Mouse (Mus musculus) liver, embryonic 16.5 days (tissue): ENCODE data around the gene Ryr2. TPM values are rescaled to one million over a fixed set of nuclear protein-coding genes. Genes with fewer than 3 reads are reported as not detected.

Source experiments
- ATAC-seq: fragments of 200-750 bp; cut with Nextera tagmentation; 2 replicates; pipeline ENCODE4 v1.8.0; 2017; ENCODE audit warnings: low read depth, mild to moderate bottlenecking, moderate number of reproducible peaks, moderate library complexity
- H3K27ac ChIP-seq: fragments of 300-500 bp; sonication (generic); 2 replicates; pipeline ENCODE4 v1.5.1; 2014; ENCODE audit warnings: mild to moderate bottlenecking, low read length
- H3K27me3 ChIP-seq: fragments of 300-500 bp; sonication (generic); 2 replicates; pipeline ENCODE4 v1.6.1; 2014; ENCODE audit warnings: low read depth, low read length, mixed read lengths; ENCODE audit not compliant: control insufficient read depth, insufficient read depth
- H3K36me3 ChIP-seq: fragments of 300-500 bp; sonication (generic); 2 replicates; pipeline ENCODE4 v1.6.1; 2014; ENCODE audit warnings: mild to moderate bottlenecking; ENCODE audit not compliant: control insufficient read depth, insufficient read depth
- H3K4me1 ChIP-seq: fragments of 300-500 bp; sonication (generic); 2 replicates; pipeline ENCODE4 v1.6.1; 2014; ENCODE audit warnings: low read depth, low read length, mixed read lengths; ENCODE audit not compliant: control insufficient read depth
- H3K4me2 ChIP-seq: fragments of 300-500 bp; sonication (generic); 2 replicates; pipeline ENCODE4 v1.6.1; 2014; ENCODE audit warnings: low read depth, low read length, mixed read lengths
- H3K4me3 ChIP-seq: fragments of 300-500 bp; sonication (generic); 2 replicates; pipeline ENCODE4 v1.5.1; 2014; ENCODE audit warnings: low read depth, mild to moderate bottlenecking, low read length
- H3K9ac ChIP-seq: fragments of 300-500 bp; sonication (generic); 2 replicates; pipeline ENCODE4 v1.6.1; 2014; ENCODE audit warnings: low read depth, low read length
- H3K9me3 ChIP-seq: fragments of 300-500 bp; sonication (generic); replicated peaks from 2 replicates; pipeline ENCODE4 v1.6.1; 2016; ENCODE audit warnings: low read length; ENCODE audit not compliant: control insufficient read depth
- WGBS: fragments of 180-500 bp; shearing (Covaris S2); extraction: QIAGEN DNeasy Blood & Tissue Kit; methylation state at CpG from one replicate; pipeline ENCODE4 v1.1.7; 2014; ENCODE audit not compliant: insufficient replicate concordance; 5-methylcytosine and 5-hydroxymethylcytosine counted together
- polyA plus RNA-seq: library from polyadenylated mRNA; unstranded; fragments of >200 nt; fragmentation: Nextera tagmentation; extraction: Ambion mirVana; gene quantifications from 2 replicates; pipeline ENCODE4 v1.2.1, GENCODE M21; 2015

Ryr2 gene
- polyA plus RNA-seq, 1 experiment from 2014 or later = 0.24 TPM

DNA sequence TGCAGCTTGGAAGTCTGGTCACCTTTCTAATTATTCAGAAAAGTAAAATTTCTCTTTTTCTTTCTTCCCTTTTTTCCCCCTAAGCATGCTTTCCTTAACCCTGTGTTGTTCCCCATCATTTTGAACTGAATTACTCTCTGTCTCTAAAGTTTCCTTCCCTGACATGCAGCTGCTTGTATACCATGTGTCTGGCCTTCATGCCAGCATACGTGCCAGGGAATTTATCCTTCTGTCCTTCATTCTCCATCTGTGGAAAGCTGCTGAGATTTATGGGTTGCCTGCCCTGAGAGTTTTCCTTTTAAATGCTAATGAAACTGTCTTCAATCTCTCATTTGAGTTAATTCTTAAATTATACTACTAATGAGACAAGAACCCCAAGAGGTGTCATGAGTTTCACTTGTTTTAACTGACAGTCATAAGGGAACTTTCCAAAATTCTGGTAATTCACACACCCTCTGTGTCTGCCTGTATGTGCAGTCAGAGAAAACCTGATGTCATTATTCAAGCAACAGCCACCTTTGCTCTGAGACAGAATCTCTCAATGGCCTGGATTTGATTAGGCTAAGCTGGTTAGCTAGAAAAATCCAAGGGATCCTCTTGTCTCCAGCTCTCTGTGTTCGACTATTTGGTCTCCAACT, 595.1 kb downstream of the Ryr2 start:
- Histone ChIP-seq H3K9me3 (no peaks in the 10 kb centered on the region), H3K4me2 (no peak overlapping the region), H3K27ac (no peak overlapping the region), H3K27me3 (no peaks in the 10 kb centered on the region), H3K36me3 (no peaks in the 10 kb centered on the region), H3K9ac (no peak overlapping the region), H3K4me1 (no peaks in the 10 kb centered on the region), H3K4me3 (no peak overlapping the region)
- WGBS = 30% methylated on average over 2 of the region's 2 CpGs
- ATAC-seq = no peak

Other genes with a start within 250 kb of the Ryr2 start
- gene Mtr, start 151.2 kb upstream of the Ryr2 start, polyA plus RNA-seq = 7.6 TPM in 2 replicates
- 9.9 and 24.6 TPM in 2 replicates for gene Actn2, start 233.8 kb upstream of the Ryr2 start, polyA plus RNA-seq